Mouse (Mus musculus): ENCODE measurements at regions not wholly inside any gene's neighbourhood (a gene's known extent, or its start where the extent isn't known, plus 50 kb on each side); places are given as distances from the start of the nearest gene placed in this dataset.
A peak's percentile ranks its signal among the peaks of the same experiment; 100 is the strongest.

DNA sequence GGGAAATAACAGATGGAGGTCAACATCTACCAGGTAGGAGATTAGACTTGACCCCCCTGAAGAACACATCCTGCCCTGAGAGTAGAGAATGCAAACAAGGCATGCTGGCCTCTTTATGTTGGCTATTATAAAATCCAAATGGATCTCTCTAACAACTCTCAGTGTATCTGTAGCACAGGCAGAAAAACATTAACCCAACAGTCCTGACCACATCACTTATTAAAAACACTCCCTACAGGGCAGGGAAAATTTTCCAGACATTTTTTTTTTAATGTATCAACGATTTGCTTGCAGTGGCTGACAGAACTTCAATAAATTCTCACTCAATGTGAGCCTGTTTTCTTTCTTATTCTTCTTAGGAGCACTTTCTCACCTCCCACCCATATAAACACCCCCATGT, 511.4 kb downstream of the Cdk5rap2 start:
- DNase-seq = no peak

DNA sequence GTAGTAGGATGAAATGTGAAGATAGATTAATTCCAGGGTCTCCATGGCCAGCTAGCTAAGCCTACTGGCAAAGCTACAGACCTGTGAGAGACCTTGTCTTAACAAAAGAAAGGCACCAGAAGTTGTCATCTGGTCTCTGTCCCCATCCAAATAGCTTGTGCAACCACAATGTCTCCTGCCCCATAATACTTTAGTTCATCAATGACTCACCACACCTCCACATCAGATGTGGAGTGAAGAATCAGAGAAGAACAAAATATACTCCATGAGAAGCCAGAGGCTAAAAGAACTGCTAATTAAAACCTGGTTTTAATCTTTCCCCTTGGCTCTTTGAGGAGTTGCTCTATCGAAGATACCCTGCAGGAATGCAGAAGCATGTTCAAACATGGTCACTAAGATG, 514.1 kb downstream of the Cdk5rap2 start:
- no peak for DNase-seq

DNA sequence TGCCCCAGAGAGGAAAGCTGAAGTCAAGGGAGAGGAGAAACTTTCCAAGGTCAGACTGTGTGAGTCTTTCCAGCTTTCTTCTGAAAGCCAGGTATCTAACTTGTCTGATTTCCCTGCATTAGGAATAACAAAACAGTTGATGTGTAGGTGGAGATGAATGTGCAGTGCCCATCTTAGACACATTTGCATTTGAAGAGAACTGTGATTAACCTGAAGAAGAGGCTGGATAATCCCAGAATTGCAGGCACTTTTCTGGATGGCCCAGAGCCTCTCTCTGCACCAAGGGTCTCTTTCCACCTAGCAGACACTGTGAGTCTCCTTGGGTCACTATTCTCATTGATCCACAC, 517.4 kb downstream of the Cdk5rap2 start:
- no peak for DNase-seq

DNA sequence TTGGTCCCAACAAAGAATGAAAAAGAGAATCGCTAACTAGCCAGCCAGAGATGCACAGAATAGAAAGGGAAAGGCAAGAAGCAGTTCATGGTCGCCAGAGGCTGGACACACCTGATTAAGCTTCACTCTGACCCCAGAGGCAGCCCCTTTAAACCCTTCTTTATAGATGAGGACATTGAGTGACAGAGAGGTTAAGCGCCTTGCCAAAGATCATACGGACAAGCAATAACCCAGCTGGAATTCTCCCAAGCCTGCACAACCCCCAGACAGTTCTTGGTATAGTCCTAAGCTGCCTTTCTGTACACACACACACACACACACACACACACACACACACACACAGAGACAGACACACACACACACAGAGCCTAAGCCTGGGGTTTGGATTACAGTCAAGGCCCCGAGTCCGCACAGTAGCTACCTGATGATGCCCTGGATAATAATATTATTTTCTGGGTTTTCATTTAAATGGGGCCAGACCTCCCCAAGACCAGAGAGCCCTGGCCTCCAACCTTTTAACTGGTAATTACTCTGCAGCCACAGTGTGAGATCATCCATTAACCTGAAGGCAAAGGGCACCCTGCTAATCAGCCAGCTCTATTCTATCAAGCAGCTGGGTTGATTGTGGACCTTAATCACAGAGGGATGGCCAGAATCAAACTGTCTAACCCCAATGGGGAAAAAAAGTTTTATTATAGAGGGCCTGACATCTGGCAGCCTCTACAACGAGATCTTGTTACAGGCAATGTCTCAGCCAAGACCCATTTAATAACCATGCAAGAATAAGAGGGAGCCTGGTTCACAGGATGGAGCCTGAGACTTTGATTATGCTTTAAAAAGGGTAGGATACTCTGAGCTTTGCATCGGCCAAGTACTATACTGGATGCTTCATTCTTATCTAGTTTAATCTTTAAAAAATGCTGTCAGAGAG, 518.1 kb downstream of the Cdk5rap2 start:
- DNase-seq = no peak

DNA sequence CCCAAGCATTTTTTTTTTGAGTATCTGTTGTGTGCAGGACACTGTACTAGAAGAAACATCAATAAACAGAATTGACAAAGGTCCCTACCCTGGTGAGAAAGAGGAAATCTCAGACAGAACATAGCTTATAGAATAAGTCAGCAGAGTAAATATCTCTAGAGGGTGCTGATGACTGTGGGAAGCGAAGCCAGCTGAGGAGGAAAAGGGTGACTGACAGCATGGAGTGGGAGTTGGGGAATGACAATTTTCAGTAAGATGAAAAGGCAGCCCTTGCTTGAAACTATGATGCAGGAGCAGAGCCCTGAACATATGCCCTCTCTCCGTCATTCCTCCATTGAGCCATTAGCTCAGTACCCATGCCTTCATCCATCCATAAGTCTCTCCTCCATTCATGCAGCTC, 519.6 kb downstream of the Cdk5rap2 start:
- DNase-seq = no peak

DNA sequence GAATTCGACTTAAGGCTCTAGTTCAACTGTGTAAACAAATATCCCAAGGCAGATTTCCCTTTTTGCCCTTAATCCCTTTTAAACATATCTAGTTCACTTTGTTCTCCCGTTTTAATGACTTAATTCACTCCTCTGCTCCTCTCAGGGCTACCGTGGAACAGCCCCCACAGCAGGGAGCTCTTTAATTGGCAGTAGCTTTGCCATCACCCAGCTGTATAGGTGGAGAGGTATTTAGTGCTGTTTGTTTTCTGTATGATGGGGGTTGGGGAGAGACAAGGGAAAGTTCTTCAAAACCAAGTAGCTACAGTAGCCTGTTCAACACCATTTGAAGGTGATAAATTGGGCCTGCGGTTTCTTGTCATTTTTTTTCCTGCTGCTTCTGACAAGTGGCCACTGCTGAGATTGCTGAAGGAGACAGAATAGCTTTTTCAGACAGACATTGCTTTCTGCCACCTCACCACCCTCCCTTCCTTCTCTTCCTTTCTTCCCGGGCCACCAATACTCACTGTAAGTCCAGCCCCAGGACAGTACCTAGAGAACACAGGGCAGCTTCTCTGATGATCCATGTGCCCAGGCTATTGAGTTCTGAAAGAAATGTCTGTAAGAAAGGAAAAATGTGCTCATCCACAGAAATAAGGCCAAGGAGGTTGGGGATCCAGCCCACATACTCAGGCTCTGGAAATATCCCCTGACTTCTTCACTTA, 520.2 kb downstream of the Cdk5rap2 start:
- DNase-seq = no peak

DNA sequence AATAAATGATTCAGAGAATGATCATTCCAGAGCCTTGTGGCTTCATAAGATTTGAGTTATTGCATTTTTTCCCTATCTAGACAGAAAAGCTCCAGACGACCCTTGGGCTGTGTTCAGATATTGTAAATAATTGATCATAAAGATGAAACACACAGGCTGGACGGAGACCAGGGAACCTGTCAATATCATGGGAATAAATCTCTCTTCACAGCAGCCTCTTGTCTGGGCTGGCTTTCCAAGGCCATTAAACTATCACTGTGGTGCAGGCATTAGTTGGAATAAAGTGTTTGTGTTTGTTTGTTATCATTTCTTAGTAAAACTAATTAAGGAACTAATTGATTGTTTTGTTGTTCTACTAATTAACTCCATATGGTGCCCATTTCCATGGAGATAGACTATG, 533.5 kb downstream of the Cdk5rap2 start:
- no peak for DNase-seq

DNA sequence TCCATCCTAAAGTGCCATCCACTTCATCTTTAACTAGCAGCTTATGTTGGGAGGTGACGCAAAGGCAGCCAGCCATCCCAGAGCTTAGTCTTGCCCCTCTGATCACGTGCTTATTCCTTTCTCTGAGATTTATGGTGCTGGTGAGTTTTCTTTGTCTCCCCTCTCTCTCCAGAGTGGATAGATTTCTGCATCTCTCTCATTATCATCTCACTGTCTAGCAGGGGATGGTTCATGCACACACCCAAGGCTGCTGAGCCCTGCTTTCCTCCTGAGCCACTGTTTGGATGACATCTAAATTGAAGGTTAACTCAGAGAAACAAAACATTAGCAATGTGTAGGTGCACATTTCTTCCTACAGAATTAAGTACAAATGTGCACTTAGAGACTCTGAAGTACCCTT, 539.6 kb downstream of the Cdk5rap2 start:
- no peak for DNase-seq

DNA sequence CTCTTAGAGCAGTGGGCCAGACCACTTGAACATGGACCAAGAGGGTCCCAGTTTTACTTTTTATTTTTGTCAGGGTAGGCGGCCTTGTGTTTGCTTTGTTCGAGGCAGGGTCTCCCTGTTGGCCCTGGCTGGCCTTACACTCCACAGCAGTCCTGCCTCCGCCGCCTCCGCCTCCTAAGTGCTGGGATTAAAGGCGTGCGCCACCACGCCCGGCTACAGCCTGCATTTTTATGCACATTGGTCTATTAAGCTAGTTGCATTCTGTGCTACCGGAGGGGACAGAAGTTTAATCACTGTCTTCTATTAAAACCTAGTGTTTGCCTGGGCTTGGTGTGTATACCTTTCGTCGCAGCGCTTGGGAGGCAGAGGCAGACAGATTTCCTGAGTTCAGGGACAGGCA, 555.2 kb downstream of the Cdk5rap2 start:
- DNase-seq = no peak

DNA sequence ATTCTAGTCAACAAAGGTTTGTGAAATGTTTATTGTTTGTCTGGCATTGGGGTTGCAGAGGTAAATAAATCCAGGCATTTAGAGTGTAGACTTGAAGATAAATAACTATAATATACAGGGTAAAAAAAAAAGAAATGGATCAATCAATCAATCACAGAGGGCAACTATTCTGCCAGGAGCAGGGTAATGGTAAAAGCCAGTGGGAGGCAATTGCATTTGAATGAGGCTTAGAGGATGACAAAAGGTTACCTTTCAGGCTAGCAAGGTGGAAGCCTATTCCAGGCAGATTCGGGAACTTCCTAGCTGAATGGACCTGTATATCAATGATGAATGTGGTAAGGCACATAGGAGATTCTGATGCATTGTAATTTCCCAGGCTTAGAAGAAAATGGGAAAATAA, 557.6 kb downstream of the Cdk5rap2 start:
- no peak for DNase-seq

DNA sequence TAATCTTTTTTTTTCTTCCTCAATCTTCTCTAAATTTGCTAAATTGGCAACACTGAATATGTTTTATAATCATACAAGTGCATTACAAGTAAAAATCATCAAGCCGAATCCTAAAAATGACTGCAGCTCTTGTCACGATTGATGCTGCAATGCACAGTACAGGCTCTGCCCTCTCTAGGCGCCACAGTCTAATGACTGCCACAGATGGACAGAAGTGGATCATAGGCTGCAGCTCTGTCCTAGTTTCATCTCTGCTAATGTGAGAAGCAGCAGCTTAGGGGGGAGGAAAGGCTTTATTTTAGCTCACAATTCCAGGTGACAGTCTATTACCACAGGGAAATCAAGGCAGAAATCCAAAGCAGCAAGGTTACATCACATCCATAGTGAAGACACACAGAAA, 560.8 kb downstream of the Cdk5rap2 start:
- DNase-seq = no peak

DNA sequence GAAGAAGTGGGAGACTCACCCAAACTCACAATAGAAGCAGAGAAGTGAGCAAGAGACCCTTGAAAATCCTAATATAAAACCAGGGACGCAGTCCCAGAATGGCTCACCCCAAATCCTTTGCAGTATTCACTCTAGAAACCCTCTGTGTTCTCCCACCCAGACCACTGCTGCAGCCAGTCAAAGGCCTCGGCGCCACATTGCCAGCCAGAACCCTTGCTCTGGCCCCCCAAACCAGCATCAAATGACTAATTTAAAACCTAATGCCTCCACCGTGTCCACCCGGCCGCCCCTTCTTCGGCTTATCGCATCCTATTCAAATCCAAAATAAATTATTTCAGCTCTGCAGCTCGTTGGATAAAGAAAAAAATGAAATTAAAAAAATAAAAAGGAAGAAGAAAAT, 570.4 kb downstream of the Cdk5rap2 start:
- DNase-seq = no peak

DNA sequence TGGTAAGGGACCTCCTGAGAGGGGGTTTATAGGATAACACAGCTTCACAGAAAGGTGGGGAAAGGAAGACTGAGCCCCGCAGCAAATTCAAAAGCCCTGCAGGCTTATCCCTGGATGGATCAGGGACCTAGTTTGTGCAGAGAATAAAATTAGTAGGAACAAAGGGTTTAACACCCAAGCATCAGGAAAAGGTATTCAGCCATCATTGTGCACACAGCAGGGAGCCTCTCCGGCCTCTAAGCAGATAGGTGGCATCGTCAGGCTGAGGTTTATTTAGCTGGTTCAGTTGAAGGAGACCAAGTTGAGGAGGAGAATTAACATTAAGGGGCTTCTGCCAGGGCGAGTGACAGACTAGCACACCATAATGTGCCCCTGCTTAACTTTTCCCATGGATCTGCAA, 571.3 kb downstream of the Cdk5rap2 start:
- DNase-seq = no peak

DNA sequence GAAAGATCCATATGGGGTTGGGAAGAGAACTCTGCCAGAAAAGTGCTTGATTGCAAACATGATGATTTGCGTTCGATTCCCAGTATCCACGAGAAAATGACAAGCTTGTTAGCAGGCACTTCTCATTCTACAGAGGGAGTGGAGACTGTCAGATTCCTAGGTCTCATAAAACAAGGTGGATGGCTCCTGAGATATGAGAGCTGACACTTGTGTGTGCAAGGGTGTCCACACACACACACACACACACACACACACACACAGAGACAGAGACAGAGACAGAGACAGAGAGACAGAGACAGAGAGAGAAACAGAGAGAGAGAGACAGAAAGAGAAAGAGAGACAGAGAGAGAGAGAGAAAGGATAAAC, 585.4 kb downstream of the Cdk5rap2 start:
- no peak for DNase-seq

DNA sequence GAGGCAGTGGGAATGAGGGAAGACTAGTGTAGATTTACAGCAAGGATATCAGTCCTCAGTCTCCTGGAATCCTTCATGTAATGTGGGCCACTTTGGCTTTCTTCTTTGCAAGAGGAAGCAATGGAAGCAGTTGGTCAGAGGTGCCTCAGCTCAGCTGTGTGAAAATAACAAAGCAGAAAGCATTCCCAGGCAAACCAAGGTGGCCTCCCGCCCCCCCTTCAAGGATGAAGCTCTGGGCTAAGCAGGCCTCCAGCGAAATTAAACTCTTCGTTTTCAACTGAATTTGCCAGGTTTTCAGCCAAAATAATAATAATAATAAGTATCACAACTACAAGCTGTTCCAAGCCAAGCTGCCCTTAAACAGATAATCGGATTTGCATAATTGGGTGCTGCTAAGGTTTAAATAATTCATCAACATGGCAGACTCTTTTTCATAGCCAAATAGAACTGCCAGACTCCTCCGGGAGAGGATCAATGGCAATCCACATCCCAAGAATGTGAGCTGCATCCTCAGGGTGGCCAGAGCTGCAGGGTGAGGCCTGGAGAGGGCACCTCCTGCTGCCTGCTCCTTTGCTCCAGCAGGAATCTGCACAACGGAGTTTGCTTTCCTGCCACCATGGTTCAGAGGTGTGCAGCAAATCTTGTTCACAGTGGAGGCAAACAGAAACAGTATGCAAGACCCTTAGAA, 585.9 kb downstream of the Cdk5rap2 start:
- peak in 1 of 2 experiments; percentile 4 for DNase-seq

DNA sequence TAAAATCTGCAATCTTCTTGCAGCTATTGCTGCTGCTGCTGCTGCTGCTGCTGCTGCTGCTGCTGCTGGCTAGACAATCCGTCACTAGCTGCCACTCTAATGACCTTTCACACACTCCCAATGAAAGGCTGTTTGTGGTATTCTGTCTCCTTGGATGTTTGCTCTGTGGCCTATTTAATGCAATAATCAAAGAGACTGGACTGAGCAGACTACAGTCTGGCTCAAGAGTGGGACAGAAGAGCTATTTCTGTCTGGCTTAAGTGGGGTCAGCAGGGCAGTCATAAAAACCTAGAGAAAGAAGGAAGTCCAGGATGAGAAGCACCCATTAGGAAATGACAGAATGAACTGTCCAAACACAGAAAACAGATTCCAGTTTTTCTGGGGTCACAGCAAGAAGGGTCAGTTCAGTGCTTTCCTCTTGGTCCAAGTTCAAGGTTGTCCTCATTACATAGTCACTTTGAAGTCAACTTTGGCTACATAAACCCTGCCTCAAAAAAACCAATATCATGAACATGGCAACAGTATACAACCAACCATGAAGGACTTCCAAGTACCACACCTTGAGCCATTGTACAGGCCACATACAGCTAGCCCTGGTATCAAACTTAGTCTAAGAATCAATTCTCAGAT, 586.8 kb downstream of the Cdk5rap2 start:
- DNase-seq = no peak

DNA sequence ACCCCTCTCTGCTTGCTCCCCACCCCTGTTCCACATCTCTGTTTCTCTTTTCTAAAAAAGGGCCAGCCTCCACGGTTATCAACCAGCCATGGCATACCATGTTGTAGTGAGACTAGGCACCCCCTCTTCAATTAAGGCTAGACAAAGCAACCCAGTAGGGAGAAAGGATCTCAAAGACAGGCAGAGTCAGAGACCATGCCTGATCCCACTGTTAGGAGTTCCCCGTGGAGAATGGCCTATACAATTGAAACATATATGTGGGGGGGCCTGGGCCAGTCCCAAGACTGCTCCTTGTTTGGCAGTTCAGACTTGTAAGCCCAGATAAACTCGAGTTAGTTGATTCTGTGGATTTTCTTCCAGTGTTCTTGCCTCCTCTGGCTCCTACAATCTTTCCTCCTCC, 591.4 kb downstream of the Cdk5rap2 start:
- no peak for DNase-seq

DNA sequence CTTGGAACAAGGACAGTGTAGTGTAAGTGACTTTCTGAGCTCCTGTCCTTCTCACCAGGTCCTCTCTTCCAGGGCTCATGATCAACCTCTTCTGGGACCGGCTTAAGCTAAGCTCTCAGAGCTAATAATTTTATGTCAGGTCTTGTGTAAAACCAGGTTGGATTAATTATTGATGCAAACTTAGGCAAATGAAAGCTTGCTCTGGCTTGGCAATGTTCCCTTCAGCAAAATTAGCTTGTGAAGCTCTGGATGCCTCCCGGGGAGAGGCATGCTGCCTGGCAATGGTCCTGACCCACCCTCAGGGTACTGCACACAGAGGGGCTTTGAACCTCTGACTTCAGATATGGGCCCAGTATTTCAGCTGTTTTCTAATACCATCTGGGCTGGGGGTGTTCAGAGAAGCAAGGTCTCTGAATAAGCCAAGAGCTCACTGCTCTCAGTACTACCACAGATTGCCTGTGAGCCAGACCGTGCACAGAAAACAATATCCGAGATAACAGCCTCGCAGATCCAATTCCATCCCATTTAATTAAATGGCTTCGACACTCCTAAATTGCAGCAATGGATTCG, 624.7 kb downstream of the Cdk5rap2 start:
- DNase-seq = peak in 1 of 2 experiments; percentile 19

DNA sequence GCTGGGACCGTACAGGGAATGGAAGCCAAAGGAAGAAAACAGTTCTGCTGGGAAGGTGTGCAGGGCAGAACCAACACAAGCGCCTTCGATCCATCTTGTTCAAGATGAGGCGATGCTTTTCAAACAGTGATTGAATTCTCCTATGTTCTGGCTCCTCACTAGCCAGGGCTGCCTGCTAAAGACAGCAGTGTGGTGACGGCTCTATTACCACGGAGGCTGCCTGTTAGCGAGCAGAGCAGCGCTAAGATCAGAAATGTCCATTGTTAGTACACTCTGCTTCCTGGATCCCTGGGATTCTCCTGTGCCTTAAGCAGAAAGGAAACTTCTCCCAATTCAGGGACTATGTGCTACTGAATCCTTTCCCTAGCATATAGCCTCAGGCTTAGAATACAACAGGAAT, 629.0 kb downstream of the Cdk5rap2 start:
- no peak for DNase-seq

DNA sequence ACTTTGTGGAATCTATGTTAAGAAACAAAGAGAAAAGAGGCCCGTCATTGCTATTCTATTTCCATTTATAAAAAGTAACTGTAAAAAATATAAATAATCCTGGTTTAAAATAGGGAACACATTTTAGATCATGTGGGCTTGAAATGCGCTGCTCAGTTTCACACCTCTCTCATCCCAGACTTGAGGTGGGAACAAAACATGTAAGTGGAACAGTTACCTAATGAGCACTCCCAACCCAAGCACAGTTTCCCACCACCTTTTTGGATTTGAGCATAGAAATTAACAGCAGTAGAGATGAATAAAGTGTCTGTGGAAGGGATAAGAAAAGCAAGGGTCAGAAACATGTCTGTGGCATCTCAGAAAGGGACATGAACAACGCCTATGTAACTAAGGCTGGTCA, 648.4 kb downstream of the Cdk5rap2 start:
- no peak for DNase-seq

DNA sequence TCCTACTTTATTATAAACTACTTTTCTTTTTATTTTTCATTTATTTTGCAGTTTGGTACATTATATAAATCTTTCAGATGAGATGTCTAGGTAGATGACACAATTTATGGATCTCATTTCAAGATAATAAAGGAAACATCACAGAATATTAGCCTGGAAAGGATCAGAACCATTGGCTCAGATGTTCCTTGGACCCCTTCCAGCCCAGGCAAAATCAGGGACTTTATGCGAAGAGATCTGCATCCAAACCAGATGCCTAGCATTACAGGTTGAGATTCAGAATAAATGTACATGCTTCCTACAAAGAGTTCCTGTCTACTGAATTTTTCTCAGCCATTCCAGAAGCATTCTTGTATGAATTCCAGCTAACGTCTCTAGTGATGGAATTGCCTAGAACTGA, 650.6 kb downstream of the Cdk5rap2 start:
- no peak for DNase-seq

DNA sequence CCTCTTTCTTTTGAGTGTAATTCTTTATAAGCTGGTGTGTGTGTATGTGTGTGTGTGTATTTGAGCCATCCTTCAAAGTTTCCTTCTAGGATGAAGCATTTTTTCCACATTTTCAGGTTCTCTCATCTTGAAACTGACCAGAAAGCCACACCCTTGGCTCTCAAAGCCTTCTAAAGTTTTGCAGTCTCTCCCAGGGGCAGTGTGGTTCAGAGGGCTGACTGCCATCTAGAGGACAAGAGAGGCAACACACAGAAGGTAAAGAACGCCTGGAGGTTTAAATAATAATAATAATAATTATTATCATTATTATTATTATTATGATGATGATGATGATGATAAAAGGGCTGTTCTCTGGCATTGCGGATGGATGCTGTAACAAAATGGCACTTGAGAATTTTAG, 655.7 kb downstream of the Cdk5rap2 start:
- DNase-seq = no peak

DNA sequence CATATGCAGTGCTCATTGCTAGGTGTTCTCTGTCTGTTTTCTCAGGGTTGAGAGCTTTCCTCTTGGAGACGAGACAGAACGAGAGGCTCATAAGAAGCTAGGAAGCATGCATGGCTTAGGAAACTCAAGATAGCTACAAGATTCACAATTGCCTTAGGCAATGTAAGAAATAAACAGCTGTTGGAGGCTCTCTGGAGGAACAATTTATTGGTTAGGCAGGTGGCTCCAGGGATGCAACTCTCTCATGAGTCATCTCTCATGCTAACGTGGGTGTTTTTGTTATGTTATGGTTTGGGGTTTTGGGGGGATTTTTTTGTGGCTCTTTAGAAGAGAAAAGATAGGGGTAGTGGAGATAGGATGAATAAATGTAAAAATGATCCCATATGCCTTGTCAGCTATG, 657.2 kb downstream of the Cdk5rap2 start:
- DNase-seq = no peak

Data from layer of hippocampus, postnatal 36 days (tissue).